Mouse (Mus musculus) lung, postnatal 36 days (tissue): ENCODE measurements around the gene Asb18.
A peak's percentile ranks its signal among the peaks of the same experiment; 100 is the strongest.

Source experiments
- DNase-seq: peaks from one replicate; pipeline ENCODE4 v3.0.0; 2022; ENCODE audit warnings: mixed read lengths

The Asb18 gene

GRCm38 (mm10) chr1:90014446-90014845 is at the start of gene Asb18:
TSS of gene Asb18 (minus strand) at chr1:90014666.
- no peak for DNase-seq

DNA sequence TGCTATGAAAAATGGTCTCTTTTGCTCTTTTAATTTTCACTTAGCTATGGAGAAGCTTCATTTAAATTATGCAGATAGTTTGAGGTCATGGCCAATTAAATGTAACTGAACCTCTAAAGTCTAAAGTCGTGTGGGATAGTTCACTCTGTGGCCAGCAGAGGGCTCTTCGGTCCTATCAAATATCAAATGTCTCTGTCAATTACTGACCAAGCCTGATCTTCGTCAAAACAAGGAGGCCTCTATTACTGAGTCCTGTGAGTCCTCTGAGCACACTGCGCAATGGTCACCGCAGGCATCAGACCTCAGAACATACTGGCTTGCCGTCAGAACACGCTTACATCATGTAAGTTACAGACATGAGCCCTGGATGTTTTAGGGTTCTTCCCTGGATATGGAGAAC is 46.1 kb upstream of the Asb18 start:
- DNase-seq: peak; percentile 83

GRCm38 (mm10) chr1:90060054-90060453 is 45.6 kb upstream of the Asb18 start:
- DNase-seq: no peak

DNA sequence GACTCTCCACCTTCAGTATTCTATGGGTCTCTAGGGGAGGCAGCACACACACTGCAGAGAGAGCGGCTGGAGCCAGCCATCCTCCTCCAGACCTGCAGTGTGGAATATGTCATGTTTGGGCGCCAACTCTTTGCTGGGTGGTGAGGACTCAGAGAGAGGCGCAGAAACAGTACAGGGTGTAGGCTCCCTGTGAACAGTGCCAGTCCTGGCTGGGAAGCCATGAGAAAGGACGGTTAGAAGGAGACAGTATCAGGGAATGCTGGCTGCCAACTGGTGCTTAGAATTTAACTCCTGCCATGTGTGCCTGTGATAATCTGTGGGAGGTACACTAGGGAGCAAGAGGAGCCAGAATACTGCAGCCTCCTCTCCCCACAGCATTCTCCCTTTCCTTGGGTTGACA is 40.5 kb upstream of the Asb18 start:
- DNase-seq: no peak

DNA sequence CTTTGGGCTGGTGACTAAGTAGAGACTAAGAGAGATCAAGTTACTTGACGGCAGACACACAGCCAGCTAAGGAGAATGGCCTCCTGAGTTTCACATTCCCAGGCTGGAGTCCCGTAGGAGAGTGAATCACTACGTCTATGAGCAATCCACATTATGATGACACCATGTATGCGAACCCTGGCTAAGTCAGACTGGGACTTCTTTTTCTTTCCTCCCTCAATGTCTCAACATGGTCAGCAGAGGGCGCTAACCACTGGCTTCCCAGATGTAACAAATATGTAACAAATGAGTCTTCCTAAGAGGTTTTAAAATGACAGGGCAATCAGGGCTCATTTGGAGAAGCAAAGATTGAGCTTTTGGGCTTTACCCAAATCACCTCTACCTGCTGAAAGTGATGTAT is 36.9 kb upstream of the Asb18 start:
- peak; percentile 54 for DNase-seq

DNA sequence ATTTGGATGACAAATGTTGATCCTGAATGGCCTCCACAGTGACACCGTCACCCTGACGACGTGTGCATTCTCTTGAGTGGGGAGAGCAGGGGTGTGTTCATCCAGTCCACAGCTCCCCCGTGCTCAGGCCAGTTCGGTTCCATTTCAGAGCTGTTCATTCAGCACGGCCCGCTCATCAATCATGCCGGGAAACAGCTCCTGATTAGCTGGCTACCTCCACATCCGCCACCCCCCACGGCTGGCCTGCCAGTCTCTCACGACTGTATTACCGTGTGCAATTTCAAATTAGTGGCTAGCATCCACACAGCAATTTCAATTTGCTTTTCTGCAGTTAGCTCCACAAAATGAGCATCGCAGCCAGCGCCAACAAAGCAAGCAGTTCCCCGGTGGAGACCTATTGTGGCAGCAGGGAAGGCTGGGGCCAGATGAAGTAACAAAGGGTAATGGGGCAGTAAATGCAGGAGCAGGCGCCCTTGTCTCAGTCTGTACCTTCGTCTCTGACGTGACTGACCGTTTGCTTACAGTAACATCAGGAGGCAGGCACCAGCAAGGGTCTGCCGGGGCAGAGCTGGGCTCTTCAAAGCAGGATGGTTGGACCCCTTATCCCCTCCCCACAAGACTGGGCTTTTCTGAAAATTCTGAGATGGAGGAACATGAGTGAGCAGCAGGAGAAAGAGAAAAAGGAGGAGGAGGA is 35.7 kb upstream of the Asb18 start:
- DNase-seq: no peak

- DNase-seq: no peak
Observed at GRCm38 (mm10) chr1:90028305-90028704, 13.8 kb upstream of the Asb18 start.

GRCm38 (mm10) chr1:90026945-90027344 is 12.5 kb upstream of the Asb18 start:
- peak; percentile 41 for DNase-seq

DNA sequence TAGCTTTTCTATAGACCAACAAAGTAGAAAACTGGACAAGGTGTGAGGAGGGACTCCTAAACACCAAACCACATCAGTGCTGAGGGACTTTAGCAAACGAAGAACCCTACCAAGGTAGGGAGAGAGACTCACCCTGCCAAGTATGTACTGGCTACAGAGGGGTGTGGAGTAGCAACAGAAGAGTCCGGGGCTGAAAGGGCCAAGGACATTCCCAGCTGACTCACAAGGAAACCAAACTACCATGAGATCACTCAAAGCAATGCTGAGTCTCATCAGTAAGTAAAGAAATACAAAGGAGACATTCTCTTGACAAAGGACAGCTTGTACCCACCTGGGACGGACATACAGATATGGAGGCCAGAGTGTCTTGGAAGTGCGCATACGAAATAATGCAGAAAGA is 5.9 kb upstream of the Asb18 start:
- DNase-seq: no peak

DNA sequence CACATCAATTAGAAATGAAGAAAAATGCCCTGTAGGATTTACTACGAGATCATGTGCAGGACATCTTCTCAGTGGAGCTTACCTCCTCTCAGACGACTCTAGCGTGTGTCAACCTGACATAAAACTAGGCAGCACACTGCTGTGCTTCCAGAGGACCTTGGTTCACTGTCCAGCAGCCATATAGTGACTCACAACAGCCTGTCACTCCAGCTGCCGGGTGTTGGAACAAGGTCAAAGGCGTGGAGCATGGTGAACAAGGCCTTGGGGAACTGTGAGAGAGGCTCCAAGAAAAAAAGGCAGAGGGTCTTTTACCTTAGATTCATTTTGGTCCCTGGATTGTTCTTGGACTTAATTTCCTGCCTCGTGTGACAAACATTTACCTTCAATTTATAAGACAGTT is 3.6 kb upstream of the Asb18 start:
- DNase-seq: no peak

DNA sequence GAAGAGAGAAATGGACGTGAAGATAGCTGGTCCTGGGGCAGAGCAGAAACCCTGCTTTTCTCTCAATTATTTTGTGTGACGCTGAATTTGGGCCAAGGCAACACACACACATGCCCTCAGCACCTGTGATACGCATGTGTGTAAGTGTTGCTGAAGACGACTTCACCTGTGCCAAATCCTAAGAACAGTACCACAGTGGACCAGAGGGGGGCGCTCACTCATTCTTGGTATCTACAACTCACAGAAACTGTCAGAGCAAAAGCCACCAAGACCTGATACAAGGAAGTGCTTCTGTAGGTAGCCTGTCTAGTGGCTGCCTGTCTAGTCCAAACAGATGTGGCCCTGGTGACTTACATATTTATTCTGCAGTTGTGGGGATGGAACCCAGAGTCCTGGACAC is 1.2 kb downstream of the Asb18 start:
- no peak for DNase-seq

GRCm38 (mm10) chr1:90012850-90013249 is 1.6 kb downstream of the Asb18 start:
- peak; percentile 6 for DNase-seq

DNA sequence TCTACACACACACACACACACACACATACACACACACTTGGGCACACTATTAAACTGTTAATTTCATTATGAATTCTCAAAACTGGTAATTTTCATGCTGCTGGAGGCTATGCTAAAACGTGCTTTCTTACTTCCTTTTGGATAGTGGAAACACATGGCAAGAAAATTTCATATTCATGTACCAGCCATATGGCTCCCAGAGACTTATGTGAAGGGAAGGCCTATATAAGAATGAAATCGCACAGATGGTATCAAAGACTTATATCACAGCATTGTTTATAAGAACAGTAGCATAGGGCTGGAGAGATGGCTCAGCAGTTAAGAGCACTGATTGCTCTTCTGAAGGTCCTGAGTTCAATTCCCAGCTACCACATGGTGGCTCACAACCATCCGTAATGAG is 2.3 kb downstream of the Asb18 start:
- DNase-seq: no peak

DNA sequence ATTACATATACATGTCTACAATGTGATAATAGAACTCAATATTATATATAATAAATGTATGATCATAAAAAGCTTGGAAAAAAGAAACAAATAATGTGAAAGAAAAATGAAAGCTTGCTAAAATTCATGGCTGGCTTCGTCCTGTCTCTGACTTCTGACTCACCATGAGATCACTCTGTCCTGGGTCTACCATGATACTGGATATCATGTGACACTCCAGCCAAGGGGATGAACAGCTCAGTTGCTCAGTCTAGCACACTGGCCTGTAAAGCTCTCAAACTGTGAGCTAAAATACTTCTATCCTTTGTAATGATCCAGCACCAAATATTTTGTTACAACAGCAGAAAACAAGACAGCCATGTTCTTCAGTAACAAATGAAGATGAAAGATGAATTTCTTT is 4.4 kb downstream of the Asb18 start:
- DNase-seq: no peak

DNA sequence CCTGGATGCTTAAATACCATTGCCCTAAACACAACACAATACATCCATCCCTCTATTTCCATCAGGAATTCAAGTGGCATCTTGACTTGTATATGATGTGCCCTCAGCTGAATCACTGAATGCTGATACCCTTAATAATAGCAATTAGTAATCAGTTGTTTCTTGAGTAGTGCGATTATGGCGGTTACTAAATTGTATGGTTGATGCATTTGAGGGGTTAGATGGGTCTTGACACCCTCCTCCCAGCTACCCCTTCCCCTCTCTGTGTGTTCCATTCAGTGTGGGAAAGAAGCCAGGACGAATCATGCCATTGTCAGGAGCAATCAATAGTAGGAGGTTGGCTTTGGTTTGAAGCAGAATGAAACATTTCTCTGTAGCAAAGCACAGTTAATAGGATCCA is 5.3 kb downstream of the Asb18 start:
- no peak for DNase-seq

GRCm38 (mm10) chr1:90006666-90007065 is 7.8 kb downstream of the Asb18 start:
- no peak for DNase-seq

GRCm38 (mm10) chr1:90000981-90001380 is 13.5 kb downstream of the Asb18 start:
- no peak for DNase-seq

DNA sequence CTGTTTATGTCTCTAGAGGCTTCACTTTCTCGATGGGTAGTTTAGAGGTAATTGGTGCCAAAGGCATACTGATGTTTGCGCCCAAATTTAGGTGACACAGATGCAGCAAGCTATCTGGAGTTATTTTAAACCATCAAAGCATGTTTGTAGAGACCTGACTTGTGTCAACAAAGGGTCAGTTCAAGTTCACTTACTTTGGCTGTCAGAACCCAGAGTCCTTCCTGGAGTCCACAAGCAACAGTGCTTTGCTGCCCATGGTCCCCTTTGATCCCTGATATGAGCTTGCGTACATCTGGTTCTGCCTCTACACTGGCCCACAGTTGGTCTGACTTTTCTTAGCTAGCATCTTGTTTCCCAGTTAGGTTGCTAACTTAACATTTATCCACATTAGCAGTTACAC is 14.6 kb downstream of the Asb18 start:
- no peak for DNase-seq

DNA sequence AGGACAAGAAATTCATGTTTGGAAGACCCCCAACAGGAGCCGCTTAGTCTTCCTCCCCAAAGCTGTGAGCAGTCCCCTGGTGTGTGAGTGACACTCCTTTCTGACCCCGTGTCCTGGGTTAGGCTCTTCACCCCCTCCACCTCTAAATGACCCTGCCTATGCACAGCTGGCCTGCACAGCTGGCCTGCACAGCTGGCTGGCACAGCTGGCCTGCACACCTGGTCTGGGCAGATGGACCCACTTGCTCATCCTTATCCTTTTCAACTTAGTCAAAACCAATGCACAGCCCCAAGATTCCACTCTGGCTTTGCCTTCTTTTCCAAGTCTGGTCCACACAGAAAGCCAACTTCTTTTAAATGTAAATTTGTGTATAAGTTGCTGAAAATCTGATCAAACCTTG is 15.8 kb downstream of the Asb18 start:
- DNase-seq: no peak

DNA sequence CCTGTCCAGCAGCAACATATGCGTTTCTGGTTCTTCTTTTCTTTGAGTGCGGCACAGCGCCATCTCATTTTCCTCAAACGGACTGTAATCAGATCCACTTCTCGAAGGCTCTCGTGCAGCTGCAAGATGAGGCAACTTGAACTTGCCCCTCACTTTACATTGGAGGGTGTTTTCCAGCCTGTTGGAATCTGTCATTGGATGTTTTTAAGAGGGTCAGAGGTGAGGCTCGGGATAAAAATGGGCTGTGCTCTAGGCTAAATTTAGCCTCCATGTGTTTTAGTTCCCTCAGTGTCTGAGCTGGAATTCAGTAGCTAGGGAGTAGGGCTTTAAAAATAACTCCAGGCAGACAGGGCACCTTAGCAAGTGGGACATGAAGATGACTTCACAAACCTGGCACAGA is 16.4 kb downstream of the Asb18 start:
- DNase-seq: peak; percentile 4

DNA sequence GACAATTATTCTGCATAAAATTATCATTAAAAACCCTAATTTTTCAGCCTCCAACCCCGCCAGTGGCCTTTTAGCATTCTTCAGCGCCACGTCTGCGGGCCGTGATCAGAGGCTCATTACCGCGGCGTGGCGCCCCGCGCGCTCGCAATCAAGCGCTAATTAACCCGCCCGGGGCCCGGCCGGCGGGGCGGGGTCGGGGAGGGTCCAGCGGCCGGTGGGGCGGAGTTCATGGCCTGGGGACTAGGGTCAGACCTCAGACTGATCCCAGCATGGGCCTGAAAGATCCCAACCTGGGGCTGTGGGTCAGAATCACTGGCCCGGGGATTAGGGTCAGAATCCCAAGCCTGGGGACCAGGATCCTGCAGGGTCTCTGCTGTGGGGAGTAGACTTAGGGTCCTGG is 22.2 kb downstream of the Asb18 start:
- no peak for DNase-seq

DNA sequence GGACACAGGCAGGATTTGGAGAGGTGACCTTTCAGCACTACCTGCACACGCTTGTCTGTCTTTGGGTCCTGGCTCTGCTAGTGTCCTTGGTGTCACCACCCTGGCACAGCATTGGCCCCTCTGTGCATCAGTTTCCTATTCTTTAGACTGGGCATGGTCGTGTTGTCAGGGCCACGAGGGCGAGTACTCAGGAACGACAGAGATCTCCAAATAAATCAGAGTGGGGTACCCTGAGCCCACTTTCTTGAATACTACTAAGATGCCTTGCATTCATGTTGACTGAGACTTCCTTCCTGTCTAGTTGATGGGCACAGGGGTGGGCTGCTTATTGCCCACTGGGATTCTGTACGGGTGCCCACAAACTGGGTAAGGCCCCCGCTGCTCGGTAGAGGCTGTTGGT is 37.2 kb downstream of the Asb18 start:
- DNase-seq: no peak

GRCm38 (mm10) chr1:89976411-89976810 is 38.1 kb downstream of the Asb18 start:
- no peak for DNase-seq

DNA sequence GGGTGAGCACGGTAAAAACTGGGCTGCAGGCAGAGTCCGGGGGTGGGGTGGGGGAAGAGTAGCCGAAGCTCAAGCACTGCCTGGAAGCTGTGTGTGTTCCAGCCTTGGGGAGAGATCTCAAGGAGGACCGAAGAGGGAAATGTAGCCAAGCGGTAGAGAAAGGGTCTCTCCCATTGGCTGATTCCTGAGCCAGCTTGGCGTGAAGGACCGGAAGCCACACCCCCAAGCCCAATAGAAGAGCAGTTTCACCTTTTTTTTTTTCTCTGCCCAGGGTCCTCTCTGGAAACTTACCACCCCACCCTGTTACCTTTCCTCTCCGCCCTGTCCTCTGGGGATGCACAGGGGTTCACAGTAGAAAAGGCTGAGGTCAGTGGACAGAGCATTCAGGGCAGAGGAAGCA is 39.9 kb downstream of the Asb18 start:
- DNase-seq: no peak

GRCm38 (mm10) chr1:89971848-89972247 is 42.6 kb downstream of the Asb18 start:
- peak; percentile 3 for DNase-seq

GRCm38 (mm10) chr1:89969714-89970110 is 44.8 kb downstream of the Asb18 start:
- no peak for DNase-seq
